Mouse (Mus musculus): ENCODE results near the gene Coro2b. TPM values are rescaled to one million over a fixed set of nuclear protein-coding genes. Genes with fewer than 3 reads are reported as not detected.

Coro2b gene
- total RNA-seq (2023) = 0.53 TPM

GRCm38 (mm10) chr9:62536655-62537631, at the start of gene Coro2b:
TSS of gene Coro2b (minus strand) at chr9:62537044.

Other genes starting within 250 kb of the Coro2b start
- 456 TPM for gene Anp32a, start 195.8 kb downstream of the Coro2b start, total RNA-seq (2023)
- not detected for gene Itga11, start 140.8 kb upstream of the Coro2b start, total RNA-seq (2023)

Data from CD4-positive naive resting alpha-beta T cell, adult 76 days (primary cell).